Mouse (Mus musculus) bone marrow macrophage, adult 2 months (primary cell): Measurements from ENCODE around the gene Itga1. TPM values are rescaled to one million over a fixed set of nuclear protein-coding genes. Genes with fewer than 3 reads are reported as not detected.

Experiments used
- H3K27ac ChIP-seq: 2 replicates; pipeline ENCODE4 v1.5.1; 2012; ENCODE audit warnings: low read depth, low read length; ENCODE audit not compliant: insufficient read depth
- H3K4me1 ChIP-seq: 2 replicates; pipeline ENCODE4 v1.6.1; 2012; ENCODE audit warnings: low read length; ENCODE audit not compliant: control insufficient read depth, insufficient read depth
- H3K4me3 ChIP-seq: 2 replicates; pipeline ENCODE4 v1.5.1; 2012; ENCODE audit warnings: mild to moderate bottlenecking, low read length, moderate library complexity; ENCODE audit not compliant: insufficient read depth
- CTCF ChIP-seq: IDR thresholded peaks from 2 replicates; pipeline ENCODE4 v1.5.1; 2012; ENCODE audit warnings: low read depth, mild to moderate bottlenecking, low read length, moderate library complexity
- POLR2A ChIP-seq: IDR thresholded peaks from 2 replicates; pipeline ENCODE4 v1.6.1; 2012; ENCODE audit warnings: mild to moderate bottlenecking, low read depth, low read length, borderline replicate concordance
- polyA plus RNA-seq: library from polyadenylated mRNA; stranded (reverse); fragments of >200 nt; gene quantifications from 2 replicates; pipeline ENCODE4 v1.2.4, GENCODE M21; 2012; ENCODE audit not compliant: missing spikeins, insufficient read depth, insufficient read length

Itga1 gene
- polyA plus RNA-seq, 1 experiment, result 0.95 TPM

- TF ChIP-seq POLR2A, result no peak
- no peak for TF ChIP-seq CTCF
- peaks cover 5% of the 10 kb centered on the region for H3K4me1 ChIP-seq
- H3K27ac ChIP-seq, result peak within 1 kb of the TSS; percentile 4; the same call in 1 of the 2 replicates
- peak within 1 kb of the TSS; percentile 90 for H3K4me3 ChIP-seq
Observed at GRCm38 (mm10) chr13:115090069-115090976, 11.4 kb downstream of the Itga1 start, which contains the start of gene Pelo. Gene Pelo, minus strand, starts transcription at chr13:115090186.

- no peak overlapping the region for H3K27ac ChIP-seq
- no peak for TF ChIP-seq CTCF
- TF ChIP-seq POLR2A, result no peak
- peaks cover 5% of the 10 kb centered on the region for H3K4me1 ChIP-seq
- H3K4me3 ChIP-seq, result peak overlapping the region; percentile 90
Observed at GRCm38 (mm10) chr13:115089395-115090025, 12.3 kb downstream of the Itga1 start.

GRCm38 (mm10) chr13:115089020-115089394 lies 12.8 kb downstream of the Itga1 start:
- TF ChIP-seq CTCF (no peak), POLR2A (no peak)
- H3K4me1 ChIP-seq, result peaks cover 5% of the 10 kb centered on the region
- H3K27ac ChIP-seq, result no peak overlapping the region
- H3K4me3 ChIP-seq, result peak overlapping the region; percentile 90

GRCm38 (mm10) chr13:115085974-115086373 lies 15.8 kb downstream of the Itga1 start:
- no peak overlapping the region for H3K27ac ChIP-seq
- no peak overlapping the region for H3K4me3 ChIP-seq
- peaks cover 3% of the 10 kb centered on the region for H3K4me1 ChIP-seq
- no peak for TF ChIP-seq CTCF
- TF ChIP-seq POLR2A, result no peak

GRCm38 (mm10) chr13:115082339-115082738 lies 19.4 kb downstream of the Itga1 start:
- Histone ChIP-seq H3K4me3 (no peak overlapping the region), H3K27ac (no peak overlapping the region), H3K4me1 (no peaks in the 10 kb centered on the region)
- no peak for TF ChIP-seq POLR2A
- TF ChIP-seq CTCF, result no peak

GRCm38 (mm10) chr13:115079996-115080585 lies 21.7 kb downstream of the Itga1 start:
- Histone ChIP-seq H3K4me1 (no peaks in the 10 kb centered on the region), H3K27ac (no peak overlapping the region), H3K4me3 (no peak overlapping the region)
- TF ChIP-seq POLR2A, result no peak
- TF ChIP-seq CTCF, result no peak

GRCm38 (mm10) chr13:115078997-115079685 lies 22.6 kb downstream of the Itga1 start:
- TF ChIP-seq CTCF (no peak), POLR2A (no peak)
- Histone ChIP-seq H3K4me3 (no peak overlapping the region), H3K27ac (no peak overlapping the region), H3K4me1 (no peaks in the 10 kb centered on the region)

GRCm38 (mm10) chr13:115077346-115078134 lies 24.2 kb downstream of the Itga1 start:
- Histone ChIP-seq H3K27ac (no peak overlapping the region), H3K4me3 (no peak overlapping the region)

GRCm38 (mm10) chr13:115072386-115072785 lies 29.4 kb downstream of the Itga1 start:
- Histone ChIP-seq H3K27ac (no peak overlapping the region), H3K4me1 (no peaks in the 10 kb centered on the region), H3K4me3 (no peak overlapping the region)
- TF ChIP-seq CTCF (no peak), POLR2A (no peak)

More at GRCm38 (mm10) chr13:115077346-115078134, 24.2 kb downstream of the Itga1 start:
- H3K4me1 ChIP-seq, result no peaks in the 10 kb centered on the region
- TF ChIP-seq POLR2A, result no peak
